ENCODE assay signal across 7 mouse cellular contexts in the genomic region with DNA sequence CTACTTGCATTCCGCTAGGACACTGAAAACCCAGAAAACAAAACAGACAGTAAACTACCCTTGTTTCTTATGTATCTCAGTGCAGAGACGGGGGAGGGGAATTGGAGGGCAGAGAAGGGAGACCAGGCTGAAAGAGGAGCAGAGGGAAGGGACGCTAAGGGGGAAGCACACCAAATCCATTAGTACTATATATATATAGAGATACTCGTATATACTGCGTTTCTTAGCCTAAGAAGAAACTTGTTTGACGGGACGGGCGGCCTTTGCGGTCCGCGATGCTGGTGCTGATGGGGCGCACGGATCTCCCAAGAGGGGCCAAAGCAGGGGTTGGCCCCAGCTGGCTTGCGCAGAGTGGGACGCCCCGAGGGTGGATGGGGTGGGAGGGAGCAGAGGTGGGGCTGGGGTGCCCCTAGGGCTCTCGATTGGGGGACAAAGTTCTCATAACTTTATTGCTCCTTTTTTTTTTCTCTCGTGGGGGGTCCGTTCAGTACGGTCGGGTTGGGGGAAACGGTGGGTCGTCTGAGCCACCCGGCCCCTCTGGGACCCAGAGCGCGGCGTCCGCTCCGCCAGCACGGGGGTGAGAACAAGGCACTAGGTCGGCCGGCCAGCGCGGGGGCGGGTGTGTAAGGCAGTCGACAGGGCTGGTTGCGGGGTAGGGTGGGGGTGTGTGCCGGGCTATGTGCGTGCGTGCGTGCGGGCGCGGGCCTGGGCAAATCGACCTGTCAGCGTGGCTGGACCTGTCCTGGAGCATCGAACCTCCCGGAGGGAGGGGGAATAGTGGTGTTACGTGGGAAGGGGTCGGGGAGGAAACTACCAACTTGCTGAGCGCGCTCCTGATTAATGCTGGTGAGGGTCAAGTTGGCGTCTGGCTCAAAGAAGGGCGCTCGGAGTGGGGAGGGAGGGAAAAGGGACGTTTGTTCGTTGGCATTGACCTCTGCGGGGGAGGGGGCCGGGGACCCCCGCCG. TPM values are rescaled to one million over a fixed set of nuclear protein-coding genes. Genes with fewer than 3 reads are reported as not detected.
DNase-seq lines count a peak whose midpoint lies in the region; ATAC-seq and TF ChIP-seq lines count a peak whose summit lies in the region.

No protein-coding gene starts in this region.

- no peak for TF ChIP-seq EP300 in heart, postnatal 0 days (IDR thresholded peaks at IDR 0.05; ENCODE audit: low read depth)
- TF ChIP-seq EP300 in liver, embryonic 14.5 days (IDR thresholded peaks at IDR 0.05; ENCODE audit: low read depth): no peak; the same call in 1 of the 2 replicates

- peak overlapping the region; percentile 33 for H3K9ac ChIP-seq in heart, postnatal 0 days (replicated peaks; ENCODE audit: low read depth, low read length)
- H3K9ac ChIP-seq in liver, embryonic 14.5 days (replicated peaks): peak overlapping the region; percentile 100

- no peak for ATAC-seq in heart, postnatal 0 days (ENCODE audit: insufficient read depth, low read depth)
- ATAC-seq in liver, embryonic 14.5 days (ENCODE audit: insufficient read depth): peak; percentile 3; the same call in 1 of the 2 replicates

- H3K36me3 ChIP-seq in heart, postnatal 0 days (replicated peaks; ENCODE audit: control insufficient read depth, insufficient read depth, low read length): no peaks in the 10 kb centered on the region; the same call in 1 of the 2 replicates
- peaks cover 22% of the 10 kb centered on the region for H3K36me3 ChIP-seq in liver, embryonic 14.5 days (replicated peaks; ENCODE audit: control insufficient read depth, insufficient read depth, low read depth)

- 5% methylated on average over 55 of the region's 61 CpGs for WGBS in heart, postnatal 0 days
- WGBS in liver, embryonic 14.5 days (ENCODE audit: insufficient replicate concordance): 1% methylated on average over 61 of the region's 61 CpGs

- peak; percentile 53 to 55 for DNase-seq in lung, adult 18-20 months
- no peak for DNase-seq in lung, postnatal 25 days (ENCODE audit: low spot score)
- DNase-seq in embryo, embryonic 11 days: peak; percentile 41
- DNase-seq in heart, postnatal 0 days (ENCODE audit: low spot score): no peak
- no peak for DNase-seq in liver, embryonic 14.5 days (ENCODE audit: low read depth in 3 of 3, low spot score in 3 of 3)
- DNase-seq in spleen, adult 12 weeks (ENCODE audit: low spot score): peak; percentile 53
- no peak for DNase-seq in Muller cell, postnatal 12 days (ENCODE audit: inconsistent ontology term)

- TF ChIP-seq CTCF in heart, postnatal 0 days (IDR thresholded peaks at IDR 0.05; ENCODE audit: low read depth): no peak
- TF ChIP-seq CTCF in liver, embryonic 14.5 days (IDR thresholded peaks at IDR 0.05; ENCODE audit: low read depth): no peak

- peak overlapping the region; percentile 36 for H3K4me3 ChIP-seq in heart, postnatal 0 days (ENCODE audit: low read depth, low read length)
- peak overlapping the region; percentile 88 to 98 for H3K4me3 ChIP-seq in liver, embryonic 14.5 days (ENCODE audit: insufficient read depth in 1 of 2, low read depth in 2 of 2, low read length in 2 of 2)

- H3K4me1 ChIP-seq in heart, postnatal 0 days (ENCODE audit: control insufficient read depth, insufficient read depth): 0 out of 2 replicates have a peak, but pooled peaks cover 3% of the 10 kb centered on the region
- H3K4me1 ChIP-seq in liver, embryonic 14.5 days (replicated peaks; ENCODE audit: control insufficient read depth in 2 of 2, insufficient read depth in 2 of 2, low read length in 1 of 2): peaks cover 35 to 45% of the 10 kb centered on the region in 2 experiments

- H3K27me3 ChIP-seq in heart, postnatal 0 days (ENCODE audit: control insufficient read depth, insufficient read depth, low read length): peaks cover 67% of the 10 kb centered on the region
- peaks cover 11% of the 10 kb centered on the region for H3K27me3 ChIP-seq in liver, embryonic 14.5 days (ENCODE audit: control insufficient read depth, insufficient read depth, low read length)

- H3K27ac ChIP-seq in heart, postnatal 0 days (ENCODE audit: low read depth): peak overlapping the region; percentile 71
- H3K27ac ChIP-seq in liver, embryonic 14.5 days: peak overlapping the region; percentile 98

- no peaks in the 10 kb centered on the region for H3K9me3 ChIP-seq in heart, postnatal 0 days (replicated peaks; ENCODE audit: control insufficient read depth, low read length)
- no peaks in the 10 kb centered on the region for H3K9me3 ChIP-seq in liver, embryonic 14.5 days (ENCODE audit: control insufficient read depth, low read length)

- peak overlapping the region; percentile 59 for H3K4me2 ChIP-seq in heart, postnatal 0 days (ENCODE audit: low read depth, low read length)
- H3K4me2 ChIP-seq in liver, embryonic 14.5 days (ENCODE audit: low read depth): peak overlapping the region; percentile 90

RNA-seq across cellular contexts. Expression of a gene that starts 3.9 kb away (rescaled TPM):
- total RNA-seq in heart, postnatal 0 days (2014; rRNA removed; ENCODE audit: low replicate concordance): 4.4 and 4.8 TPM in 2 replicates
- polyA plus RNA-seq in heart, postnatal 0 days (2015; fragmentation: Nextera tagmentation; extraction: Ambion mirVana): 8.7 and 9.8 TPM in 2 replicates
- polyA plus RNA-seq in liver, embryonic 14.5 days (2012; rRNA removed): 45.4 and 46.2 TPM in 2 replicates
- polyA plus RNA-seq in liver, embryonic 14.5 days (2014; fragmentation: Nextera tagmentation; extraction: Ambion mirVana): 55.6 and 57.7 TPM in 2 replicates

RNA-seq across cellular contexts. Expression of a gene that starts 17.5 kb away (rescaled TPM):
- 68.0 and 83.6 TPM in 2 replicates for total RNA-seq in heart, postnatal 0 days (2014; rRNA removed; ENCODE audit: low replicate concordance)
- 6.2 and 6.9 TPM in 2 replicates for polyA plus RNA-seq in heart, postnatal 0 days (2015; fragmentation: Nextera tagmentation; extraction: Ambion mirVana)
- 19.0 and 21.2 TPM in 2 replicates for polyA plus RNA-seq in liver, embryonic 14.5 days (2012; rRNA removed)
- polyA plus RNA-seq in liver, embryonic 14.5 days (2014; fragmentation: Nextera tagmentation; extraction: Ambion mirVana): 6.3 and 7.6 TPM in 2 replicates

RNA-seq across cellular contexts. Expression of a gene that starts 17.7 kb away (rescaled TPM):
- total RNA-seq in heart, postnatal 0 days (2014; rRNA removed; ENCODE audit: low replicate concordance): 1.0 TPM in 1 of 2 replicates, not detected in the other
- 3.0 and 3.1 TPM in 2 replicates for polyA plus RNA-seq in heart, postnatal 0 days (2015; fragmentation: Nextera tagmentation; extraction: Ambion mirVana)
- 10.9 and 11.9 TPM in 2 replicates for polyA plus RNA-seq in liver, embryonic 14.5 days (2012; rRNA removed)
- polyA plus RNA-seq in liver, embryonic 14.5 days (2014; fragmentation: Nextera tagmentation; extraction: Ambion mirVana): 8.3 and 10.3 TPM in 2 replicates

RNA-seq across cellular contexts. Expression of a gene that starts 19.0 kb away (rescaled TPM):
- 98.3 and 116 TPM in 2 replicates for total RNA-seq in heart, postnatal 0 days (2014; rRNA removed; ENCODE audit: low replicate concordance)
- 28.4 and 29.5 TPM in 2 replicates for polyA plus RNA-seq in heart, postnatal 0 days (2015; fragmentation: Nextera tagmentation; extraction: Ambion mirVana)
- 37.5 and 37.6 TPM in 2 replicates for polyA plus RNA-seq in liver, embryonic 14.5 days (2012; rRNA removed)
- 27.4 and 34.1 TPM in 2 replicates for polyA plus RNA-seq in liver, embryonic 14.5 days (2014; fragmentation: Nextera tagmentation; extraction: Ambion mirVana)

RNA-seq across cellular contexts. Expression of a gene that starts 42.5 kb away (rescaled TPM):
- 17.0 and 23.2 TPM in 2 replicates for total RNA-seq in heart, postnatal 0 days (2014; rRNA removed; ENCODE audit: low replicate concordance)
- 33.3 and 38.3 TPM in 2 replicates for polyA plus RNA-seq in heart, postnatal 0 days (2015; fragmentation: Nextera tagmentation; extraction: Ambion mirVana)
- polyA plus RNA-seq in liver, embryonic 14.5 days (2012; rRNA removed): 6.2 and 8.4 TPM in 2 replicates
- 12.6 and 15.0 TPM in 2 replicates for polyA plus RNA-seq in liver, embryonic 14.5 days (2014; fragmentation: Nextera tagmentation; extraction: Ambion mirVana)

Comparison
In these comparisons a context has a peak if more than half of its experiments do, and no peak if none do; other contexts are left out.
1. DNase-seq: peak in lung, adult 18-20 months (2 of 2), embryo, embryonic 11 days (single experiment) and spleen, adult 12 weeks (single experiment); none in lung, postnatal 25 days (single experiment), heart, postnatal 0 days (single experiment), liver, embryonic 14.5 days (0 of 3) and Muller cell, postnatal 12 days (single experiment).